Comparison of ENCODE assay signal across 8 mouse cellular contexts in genomic region chr11:94548888-94549690, GRCm38 (mm10). TPM values are rescaled to one million over a fixed set of nuclear protein-coding genes. Genes with fewer than 3 reads are reported as not detected.
DNase-seq lines count a peak whose midpoint lies in the region; ATAC-seq lines count a peak whose summit lies in the region.

TSS of gene Rsad1 (minus strand) at chr11:94549255.

- H3K4me1 ChIP-seq in embryonic facial prominence, embryonic 14.5 days (ENCODE audit: control insufficient read depth, insufficient read depth, low read length) = peaks cover 8% of the 10 kb centered on the region
- peaks cover 8% of the 10 kb centered on the region; the same call in 1 of the 2 replicates for H3K4me1 ChIP-seq in kidney, embryonic 14.5 days (ENCODE audit: control insufficient read depth, insufficient read depth, low read length)
- peaks cover 34% of the 10 kb centered on the region for H3K4me1 ChIP-seq in limb, embryonic 15.5 days

- ATAC-seq in embryonic facial prominence, embryonic 14.5 days (ENCODE audit: low read depth) = peak; percentile 92
- ATAC-seq in kidney, embryonic 14.5 days (ENCODE audit: low FRiP score, low TSS enrichment) = peak; percentile 88
- ATAC-seq in limb, embryonic 15.5 days (ENCODE audit: insufficient number of reproducible peaks, low FRiP score, low TSS enrichment, low read depth) = peak; percentile 84

- peak within 1 kb of the TSS; percentile 97 for H3K4me2 ChIP-seq in embryonic facial prominence, embryonic 14.5 days (ENCODE audit: low read depth, low read length)
- H3K4me2 ChIP-seq in kidney, embryonic 14.5 days (replicated peaks; ENCODE audit: low read depth, low read length) = peak within 1 kb of the TSS; percentile 94
- peak within 1 kb of the TSS; percentile 91 for H3K4me2 ChIP-seq in limb, embryonic 15.5 days

- peak within 1 kb of the TSS; percentile 74 for H3K9ac ChIP-seq in embryonic facial prominence, embryonic 14.5 days (ENCODE audit: low read depth, low read length)
- H3K9ac ChIP-seq in kidney, embryonic 14.5 days (ENCODE audit: low read depth, low read length) = peak within 1 kb of the TSS; percentile 72
- H3K9ac ChIP-seq in limb, embryonic 15.5 days = peak within 1 kb of the TSS; percentile 68

- H3K27me3 ChIP-seq in embryonic facial prominence, embryonic 14.5 days (replicated peaks; ENCODE audit: control insufficient read depth, insufficient read depth, low read length) = no peaks in the 10 kb centered on the region
- no peaks in the 10 kb centered on the region for H3K27me3 ChIP-seq in kidney, embryonic 14.5 days (ENCODE audit: control insufficient read depth, insufficient read depth, low read length)
- no peaks in the 10 kb centered on the region for H3K27me3 ChIP-seq in limb, embryonic 15.5 days

- peak; percentile 97 for DNase-seq in 3T3-L1 (ENCODE audit: low read depth, low spot score)
- peak; percentile 90 to 97 for DNase-seq in adrenal gland, postnatal 4 days (ENCODE audit: low spot score in 2 of 2)
- peak; percentile 94 for DNase-seq in embryonic facial prominence, embryonic 14.5 days (ENCODE audit: low spot score)
- peak; percentile 95 to 97 for DNase-seq in heart, adult 9 months (ENCODE audit: low spot score in 2 of 2)
- peak; percentile 83 to 89 for DNase-seq in monocyte, adult 2 months (ENCODE audit: low read depth in 1 of 2, low spot score in 2 of 2)
- peak; percentile 87 to 91 for DNase-seq in spleen, postnatal 36 days (ENCODE audit: low spot score in 2 of 2)

- peak within 1 kb of the TSS; percentile 67 for H3K4me3 ChIP-seq in embryonic facial prominence, embryonic 14.5 days (ENCODE audit: low read depth, low read length)
- peak within 1 kb of the TSS; percentile 61 for H3K4me3 ChIP-seq in kidney, embryonic 14.5 days (ENCODE audit: low read length)
- H3K4me3 ChIP-seq in limb, embryonic 15.5 days = peak within 1 kb of the TSS; percentile 68

- no peaks in the 10 kb centered on the region for H3K36me3 ChIP-seq in embryonic facial prominence, embryonic 14.5 days (ENCODE audit: control insufficient read depth, insufficient read depth, low read length)
- no peaks in the 10 kb centered on the region for H3K36me3 ChIP-seq in kidney, embryonic 14.5 days (ENCODE audit: control insufficient read depth, insufficient read depth, low read length)
- H3K36me3 ChIP-seq in limb, embryonic 15.5 days = no peaks in the 10 kb centered on the region

- H3K9me3 ChIP-seq in embryonic facial prominence, embryonic 14.5 days (ENCODE audit: control insufficient read depth, low read length) = no peaks in the 10 kb centered on the region
- H3K9me3 ChIP-seq in kidney, embryonic 14.5 days (ENCODE audit: control insufficient read depth, low read length) = no peaks in the 10 kb centered on the region
- H3K9me3 ChIP-seq in limb, embryonic 15.5 days = no peaks in the 10 kb centered on the region

- peak within 1 kb of the TSS; percentile 76 for H3K27ac ChIP-seq in embryonic facial prominence, embryonic 14.5 days (replicated peaks; ENCODE audit: low read depth, low read length)
- peak within 1 kb of the TSS; percentile 77 for H3K27ac ChIP-seq in kidney, embryonic 14.5 days (ENCODE audit: low read depth, low read length)
- peak within 1 kb of the TSS; percentile 90 for H3K27ac ChIP-seq in limb, embryonic 15.5 days

- WGBS in embryonic facial prominence, embryonic 14.5 days = 4% methylated on average over 45 of the region's 49 CpGs
- 3% methylated on average over 49 of the region's 49 CpGs for WGBS in kidney, embryonic 14.5 days
- WGBS in limb, embryonic 15.5 days = 3% methylated on average over 49 of the region's 49 CpGs

RNA-seq across cellular contexts. Expression of gene Rsad1, which starts in this region (rescaled TPM):
- total RNA-seq in adrenal gland, postnatal 4 days (2021) = 10 to 100 TPM; 14.5 to 15.3 TPM
- polyA plus RNA-seq in embryonic facial prominence, embryonic 14.5 days (2014; fragmentation: Nextera tagmentation; extraction: Ambion mirVana) = 2.2 and 2.8 TPM in 2 replicates
- polyA plus RNA-seq in kidney, embryonic 14.5 days (2014; fragmentation: Nextera tagmentation; extraction: Ambion mirVana) = 4.1 and 4.5 TPM in 2 replicates
- polyA plus RNA-seq in limb, embryonic 15.5 days (2015; fragmentation: Nextera tagmentation; extraction: Ambion mirVana) = 3.6 and 3.7 TPM in 2 replicates

Comparison
In these comparisons a context has a peak if more than half of its experiments do, and no peak if none do; other contexts are left out.
1. Peak in every context shown above with its lines: DNase-seq, ATAC-seq, H3K4me3 ChIP-seq and H3K27ac ChIP-seq.